Mouse (Mus musculus): ENCODE measurements at regions not wholly inside any gene's neighbourhood (a gene's known extent, or its start where the extent isn't known, plus 50 kb on each side); places are given as distances from the start of the nearest gene placed in this dataset.

- no peak for TF ChIP-seq CTCF (IDR thresholded peaks at IDR 0.05; ENCODE audit: low read depth, low read length)
- no peak for TF ChIP-seq POLR2A (IDR thresholded peaks at IDR 0.05; ENCODE audit: extremely low read depth, insufficient read depth, low read length)
These were observed 56.7 kb upstream of the Errfi1 start for GRCm38 (mm10) chr4:150797057-150797456.
